Mouse (Mus musculus): ENCODE measurements around the gene Ldb2.

The Ldb2 gene

DNA sequence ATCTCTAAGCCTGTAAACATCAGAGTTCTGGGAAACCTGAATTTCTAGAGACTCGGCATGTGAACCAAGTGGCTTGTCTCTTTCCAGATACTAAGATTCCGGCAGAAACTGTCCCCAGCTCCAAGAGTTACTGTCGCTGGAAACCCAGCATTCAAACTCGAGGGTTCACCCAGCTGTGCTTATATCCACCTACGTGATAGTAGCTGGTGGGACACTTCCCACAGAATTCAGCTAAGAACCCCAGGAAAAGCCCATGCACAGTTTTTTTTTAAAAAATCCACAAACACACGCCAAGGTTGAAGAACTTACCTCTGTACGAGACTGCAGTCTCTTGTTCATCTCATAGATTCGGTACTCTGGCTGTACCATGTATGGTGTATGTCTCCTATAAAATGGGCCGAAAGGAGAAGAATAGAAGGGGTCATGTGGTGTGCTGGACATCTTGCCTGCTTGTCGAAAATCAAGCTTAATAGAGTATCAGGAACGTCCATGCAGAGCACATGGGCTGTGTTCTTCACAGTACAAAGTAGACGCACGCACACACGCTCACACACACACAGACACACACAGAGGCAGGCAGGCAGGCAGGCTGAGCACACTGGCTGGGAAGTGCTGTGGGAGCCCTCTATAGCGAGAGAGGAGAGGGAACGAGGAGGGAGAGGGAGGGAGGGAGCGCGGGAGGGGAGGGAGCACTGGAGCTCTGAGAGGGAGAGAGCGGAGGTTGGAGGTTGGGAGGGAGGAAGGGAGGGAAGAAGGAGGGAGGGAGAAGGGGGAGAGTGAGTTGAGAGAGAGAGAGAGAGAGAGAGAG is at the start of gene Ldb2:
Gene Ldb2 (minus strand): TSS at position 628 of the 808 bp plus-strand sequence.
- DNase-seq (ENCODE audit: low read depth, low spot score), result no peak

GRCm38 (mm10) chr5:44831287-44831686 is 31.8 kb upstream of the Ldb2 start:
- DNase-seq (ENCODE audit: low read depth, low spot score), result peak; percentile 20

GRCm38 (mm10) chr5:44815506-44815905 is 16.0 kb upstream of the Ldb2 start:
- no peak for DNase-seq (ENCODE audit: low read depth, low spot score)

DNA sequence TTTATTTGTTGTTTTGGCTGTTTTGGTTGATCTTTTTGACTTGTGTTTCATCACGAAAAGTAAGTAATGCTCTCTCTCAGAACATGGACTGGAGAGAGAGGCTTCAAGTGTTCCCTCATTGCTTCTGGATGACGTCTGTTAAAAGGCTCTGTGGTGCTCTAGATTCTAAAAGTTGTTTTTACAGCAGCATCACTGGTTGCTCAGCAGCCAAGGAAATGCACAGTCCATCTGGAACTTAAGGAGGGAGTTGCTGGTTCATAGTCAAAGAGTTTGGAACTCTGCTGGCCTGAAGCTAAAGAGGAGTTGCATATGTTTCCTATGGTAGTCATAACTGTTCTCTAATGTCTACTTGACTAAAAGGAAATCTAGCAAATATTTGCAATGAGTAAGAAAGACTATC is 6.5 kb upstream of the Ldb2 start:
- DNase-seq (ENCODE audit: low read depth, low spot score), result no peak

DNA sequence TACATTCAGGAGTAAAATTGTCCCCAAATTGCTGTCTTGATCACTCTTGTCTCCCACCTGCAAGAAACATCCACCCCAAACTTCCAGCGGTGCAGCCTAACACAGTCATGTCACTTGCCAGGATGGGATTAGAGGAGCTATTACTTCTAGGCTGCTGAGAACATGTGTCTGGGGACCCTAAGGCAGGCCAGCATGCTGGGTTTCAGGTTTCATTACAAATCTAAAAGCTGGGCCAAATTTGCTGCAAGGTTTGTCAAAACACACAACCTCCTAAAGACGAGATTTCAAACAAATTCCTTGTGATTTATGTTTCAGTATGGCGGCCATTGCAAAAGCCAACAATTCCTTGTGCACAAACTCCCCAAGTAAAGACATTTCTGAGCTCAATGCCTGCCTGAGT is 1.6 kb upstream of the Ldb2 start:
- no peak for DNase-seq (ENCODE audit: low read depth, low spot score)

GRCm38 (mm10) chr5:44799861-44800260 is 381 bp upstream of the Ldb2 start:
- no peak for DNase-seq (ENCODE audit: low read depth, low spot score)

GRCm38 (mm10) chr5:44798493-44798892 is 987 bp downstream of the Ldb2 start:
- DNase-seq (ENCODE audit: low read depth, low spot score), result no peak

GRCm38 (mm10) chr5:44798056-44798455 is 1.4 kb downstream of the Ldb2 start:
- no peak for DNase-seq (ENCODE audit: low read depth, low spot score)

DNA sequence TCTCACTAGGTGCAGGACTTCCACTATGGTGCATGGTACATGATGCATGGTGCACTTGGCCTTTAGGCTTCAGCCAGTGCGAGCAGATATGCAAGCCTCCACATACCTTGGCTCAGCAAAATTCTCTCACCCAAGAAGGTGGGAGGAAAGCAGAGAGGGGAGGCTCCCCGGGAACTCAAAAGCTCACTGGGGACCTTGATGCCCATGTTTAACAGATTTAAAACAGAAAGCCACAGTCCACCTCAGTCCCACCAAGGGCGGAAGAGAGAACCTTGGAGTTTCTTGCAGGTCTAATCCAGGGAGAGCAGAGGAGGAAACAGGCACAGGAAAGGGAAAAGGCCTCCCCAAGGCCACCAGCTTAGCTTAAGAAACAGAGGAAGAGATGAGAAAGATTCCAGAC is 14.9 kb downstream of the Ldb2 start:
- no peak for DNase-seq (ENCODE audit: low read depth, low spot score)

DNA sequence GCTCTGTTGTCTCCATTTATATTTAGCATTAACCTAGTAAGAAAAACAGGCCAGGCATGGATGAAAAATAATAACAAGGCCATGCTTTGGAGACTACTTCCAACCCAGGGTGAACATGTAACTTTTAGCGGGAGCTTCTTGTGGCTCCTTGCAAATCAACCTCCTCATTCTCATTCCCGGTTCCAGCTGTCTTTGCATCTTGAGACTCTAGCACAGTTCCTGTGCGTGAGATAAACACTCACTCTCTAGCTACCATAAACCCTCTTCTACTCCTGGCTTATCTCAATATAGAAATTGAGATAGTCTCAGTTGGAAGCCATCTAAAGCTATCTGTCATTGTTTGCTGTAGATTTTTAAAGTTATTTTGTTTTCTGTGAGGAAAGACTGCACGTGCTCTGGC is 20.1 kb downstream of the Ldb2 start:
- DNase-seq (ENCODE audit: low read depth, low spot score), result no peak

- no peak for DNase-seq (ENCODE audit: low read depth, low spot score)
Observed at GRCm38 (mm10) chr5:44768472-44768871, 31.0 kb downstream of the Ldb2 start.

- DNase-seq (ENCODE audit: low read depth, low spot score), result no peak
Observed at GRCm38 (mm10) chr5:44764911-44765310, 34.6 kb downstream of the Ldb2 start.

DNA sequence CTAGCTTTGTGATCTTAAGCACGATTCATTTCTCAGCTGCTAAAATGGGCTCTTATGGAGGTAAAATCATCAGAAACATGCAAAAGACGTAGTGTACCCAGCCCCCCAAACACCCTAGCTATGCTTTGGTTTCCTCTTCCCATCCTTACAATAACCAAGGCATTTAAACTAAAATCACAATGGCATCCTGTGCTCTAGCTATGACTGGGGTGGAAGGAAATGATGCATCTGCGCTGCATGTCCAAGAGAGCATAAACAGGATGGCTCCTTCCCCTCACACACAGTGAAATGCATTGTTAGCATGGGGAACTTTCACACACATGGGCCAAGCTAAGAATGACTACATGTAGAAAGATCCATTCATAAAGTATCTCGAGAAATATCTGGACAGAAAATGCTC is 40.3 kb downstream of the Ldb2 start:
- DNase-seq (ENCODE audit: low read depth, low spot score), result no peak

GRCm38 (mm10) chr5:44754156-44754910 is 45.1 kb downstream of the Ldb2 start:
- no peak for DNase-seq (ENCODE audit: low read depth, low spot score)

- no peak for DNase-seq (ENCODE audit: low read depth, low spot score)
Observed at GRCm38 (mm10) chr5:44745706-44746105, 53.8 kb downstream of the Ldb2 start.

- DNase-seq (ENCODE audit: low read depth, low spot score), result no peak
Observed at GRCm38 (mm10) chr5:44736366-44736765, 63.1 kb downstream of the Ldb2 start.

GRCm38 (mm10) chr5:44734131-44734723 is 65.3 kb downstream of the Ldb2 start:
- no peak for DNase-seq (ENCODE audit: low read depth, low spot score)

DNA sequence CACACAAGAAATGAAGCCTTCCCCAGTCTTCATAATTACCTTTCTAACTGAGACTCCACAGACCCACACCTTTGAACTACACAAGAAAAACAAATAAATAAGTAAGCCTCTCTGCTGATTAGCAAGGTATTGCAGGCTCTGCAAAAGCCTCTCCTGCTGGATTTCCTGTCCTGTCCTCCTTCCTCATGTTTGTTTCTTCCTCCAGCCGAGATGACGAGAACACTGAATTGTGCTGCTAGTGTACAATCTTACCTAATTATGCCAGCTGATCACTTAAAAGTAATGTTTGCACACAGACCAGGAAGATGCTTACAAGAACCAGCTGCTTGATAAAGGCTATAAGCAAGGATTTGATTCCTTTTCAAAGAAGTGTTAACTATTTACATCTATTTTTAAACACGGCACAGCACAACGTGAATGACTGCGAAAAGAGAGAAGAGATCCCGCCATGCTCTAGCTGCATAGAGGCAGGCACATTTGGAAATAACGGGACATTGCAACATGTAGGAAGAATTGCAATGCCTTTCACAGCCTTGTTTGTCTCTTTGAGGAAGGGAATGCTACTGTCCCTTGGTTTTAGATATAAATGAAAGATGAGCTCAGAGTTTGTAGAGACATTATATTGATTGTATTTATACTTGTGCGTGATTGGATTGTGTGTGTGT is 69.7 kb downstream of the Ldb2 start:
- DNase-seq (ENCODE audit: low read depth, low spot score), result no peak

GRCm38 (mm10) chr5:44727995-44728394 is 71.5 kb downstream of the Ldb2 start:
- DNase-seq (ENCODE audit: low read depth, low spot score), result no peak

GRCm38 (mm10) chr5:44726546-44727476 is 72.7 kb downstream of the Ldb2 start:
- DNase-seq (ENCODE audit: low read depth, low spot score), result no peak

- DNase-seq (ENCODE audit: low read depth, low spot score), result no peak
Observed at GRCm38 (mm10) chr5:44725501-44725900, 74.0 kb downstream of the Ldb2 start.
